Mouse (Mus musculus): ENCODE data around the gene 4930558K02Rik.

4930558K02Rik gene

GRCm38 (mm10) chr1:161942082-161942481 lies 37.4 kb downstream of the 4930558K02Rik start:
- no peak for DNase-seq

- DNase-seq: no peak
These were observed 47.1 kb downstream of the 4930558K02Rik start for GRCm38 (mm10) chr1:161932286-161932685.

GRCm38 (mm10) chr1:161931817-161932216 lies 47.6 kb downstream of the 4930558K02Rik start:
- no peak for DNase-seq

- DNase-seq: no peak
These were observed 48.1 kb downstream of the 4930558K02Rik start for GRCm38 (mm10) chr1:161931313-161931712.

- DNase-seq: no peak
These were observed 51.5 kb downstream of the 4930558K02Rik start for GRCm38 (mm10) chr1:161927976-161928375.

GRCm38 (mm10) chr1:161925281-161925805 lies 54.1 kb downstream of the 4930558K02Rik start:
- no peak for DNase-seq

GRCm38 (mm10) chr1:161924321-161924720 lies 55.1 kb downstream of the 4930558K02Rik start:
- no peak for DNase-seq

GRCm38 (mm10) chr1:161921928-161922327 lies 57.5 kb downstream of the 4930558K02Rik start:
- DNase-seq: no peak

- DNase-seq: no peak
These were observed 58.7 kb downstream of the 4930558K02Rik start for GRCm38 (mm10) chr1:161920475-161921454.

GRCm38 (mm10) chr1:161919594-161919993 lies 59.8 kb downstream of the 4930558K02Rik start:
- DNase-seq: no peak

GRCm38 (mm10) chr1:161918682-161919372 lies 60.6 kb downstream of the 4930558K02Rik start:
- no peak for DNase-seq

- no peak for DNase-seq
These were observed 61.4 kb downstream of the 4930558K02Rik start for GRCm38 (mm10) chr1:161917940-161918484.

GRCm38 (mm10) chr1:161916036-161916435 lies 63.4 kb downstream of the 4930558K02Rik start:
- DNase-seq: no peak

GRCm38 (mm10) chr1:161913648-161913984 lies 65.8 kb downstream of the 4930558K02Rik start:
- DNase-seq: no peak

GRCm38 (mm10) chr1:161912940-161913647 lies 66.3 kb downstream of the 4930558K02Rik start:
- DNase-seq: no peak

- DNase-seq: no peak
These were observed 70.4 kb downstream of the 4930558K02Rik start for GRCm38 (mm10) chr1:161909074-161909473.

- DNase-seq: no peak
These were observed 71.5 kb downstream of the 4930558K02Rik start for GRCm38 (mm10) chr1:161907795-161908457.

GRCm38 (mm10) chr1:161907111-161907510 lies 72.3 kb downstream of the 4930558K02Rik start:
- no peak for DNase-seq

GRCm38 (mm10) chr1:161902692-161903452 lies 76.6 kb downstream of the 4930558K02Rik start:
- no peak for DNase-seq

- no peak for DNase-seq
These were observed 79.3 kb downstream of the 4930558K02Rik start for GRCm38 (mm10) chr1:161900129-161900528.

- DNase-seq: no peak
These were observed 82.2 kb downstream of the 4930558K02Rik start for GRCm38 (mm10) chr1:161897235-161897634.

Measured in kidney, adult 18-20 months (tissue).